Mouse (Mus musculus): ENCODE measurements around the gene Crybg3. TPM values are rescaled to one million over a fixed set of nuclear protein-coding genes. Genes with fewer than 3 reads are reported as not detected.
A peak's percentile ranks its signal among the peaks of the same experiment; 100 is the strongest.

Crybg3 gene
- total and polyA plus RNA-seq, 3 experiments, result 2.7 to 5.0 (median 2.8) TPM

DNA sequence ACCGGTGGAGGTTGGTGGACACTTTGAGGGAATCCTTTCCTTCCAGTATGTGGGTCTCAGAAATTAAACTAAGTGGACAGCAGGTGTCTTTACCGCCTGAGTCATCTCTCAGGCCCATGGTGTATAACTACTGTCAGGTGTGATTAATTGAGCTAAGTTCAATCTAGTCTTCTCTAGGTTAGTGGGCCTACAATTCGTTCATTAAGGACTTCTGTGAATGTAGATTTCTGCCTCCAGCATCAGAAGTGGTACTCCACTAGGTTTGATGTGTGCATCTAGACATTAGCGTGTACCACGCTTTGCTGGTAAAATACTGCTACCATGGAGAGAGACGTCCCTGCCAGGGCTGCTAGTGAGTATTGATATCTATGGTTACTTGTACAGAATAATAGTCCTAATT lies 128.2 kb downstream of the Crybg3 start:
- dilution Hi-C loops (cut with MboI; ENCODE audit: extremely low pct_ligation_motif_present, extremely low pct_unique_long_range_greater_than_20kb, low sequenced_read_pairs), result no loop called here
- DNase-seq (ENCODE audit: extremely low read depth), result no peak
- in situ Hi-C loops (cut with MboI; ENCODE audit: low pct_ligation_motif_present, low pct_unique_long_range_greater_than_20kb, low sequenced_read_pairs), result loop anchor here (10.0 kb wide), 1 partner anchor 82 kb away; no protein-coding TSS in a partner anchor
- Histone ChIP-seq H3K4me2 (ENCODE audit: insufficient read depth, low read depth, poor library complexity, severe bottlenecking) (peak overlapping the region; percentile 97), H3K79me2 (replicated peaks; ENCODE audit: control insufficient read depth, extremely low read depth, insufficient read depth, poor library complexity, severe bottlenecking) (peaks cover 20% of the 10 kb centered on the region), H3K9ac (ENCODE audit: insufficient read depth, low read depth) (peak overlapping the region; percentile 67), H3K27ac (ENCODE audit: insufficient read depth, low read depth) (no peak overlapping the region), H3K4me1 (ENCODE audit: control insufficient read depth in 1 of 2, insufficient read depth in 2 of 2) (peaks cover 0 to 32% of the 10 kb centered on the region in 2 experiments; a peak in 3 of 4 replicates), H3K9me3 (replicated peaks; ENCODE audit: low read length) (no peaks in the 10 kb centered on the region), H3K27me3 (replicated peaks) (no peaks in the 10 kb centered on the region), H3K36me3 (replicated peaks in 1 of 2; ENCODE audit: control insufficient read depth in 1 of 2, insufficient read depth in 1 of 2, low read length in 1 of 2) (peaks cover 18 to 28% of the 10 kb centered on the region in 2 experiments), H3K4me3 (replicated peaks in 1 of 3; ENCODE audit: low read depth in 2 of 3, low read length in 2 of 3, poor library complexity in 1 of 3) (peak overlapping the region; percentile 69 to 88 (median 86))
- no peak for TF ChIP-seq CTCF (conservative IDR thresholded peaks at IDR 0.05 in 1 of 2, IDR thresholded peaks at IDR 0.05 in 1 of 2; ENCODE audit: low read depth in 2 of 2, low read length in 2 of 2)
- no peak for TF ChIP-seq SIN3A (IDR thresholded peaks at IDR 0.05; ENCODE audit: low read length)
- no peak for TF ChIP-seq IRF4 (IDR thresholded peaks at IDR 0.05; ENCODE audit: low read depth, low read length)
- no peak for TF ChIP-seq RCOR1 (conservative IDR thresholded peaks at IDR 0.05; ENCODE audit: low read depth, low read length)
- TF ChIP-seq USF1 (IDR thresholded peaks at IDR 0.05; ENCODE audit: low read depth, low read length), result no peak
- TF ChIP-seq JUND (conservative IDR thresholded peaks at IDR 0.05; ENCODE audit: low read depth, low read length), result no peak
- no peak for TF ChIP-seq MAFK (IDR thresholded peaks at IDR 0.05; ENCODE audit: insufficient replicate concordance, low read length)
- TF ChIP-seq ZMIZ1 (IDR thresholded peaks at IDR 0.05; ENCODE audit: low read depth, low read length), result no peak
- no peak for TF ChIP-seq JUN (IDR thresholded peaks at IDR 0.05; ENCODE audit: insufficient read depth, low read depth, low read length)
- no peak for TF ChIP-seq MEF2A (IDR thresholded peaks at IDR 0.05; ENCODE audit: borderline replicate concordance, low read depth, low read length)
- TF ChIP-seq NRF1 (IDR thresholded peaks at IDR 0.05; ENCODE audit: low read depth, low read length), result no peak
- no peak for TF ChIP-seq MYC (IDR thresholded peaks at IDR 0.05; ENCODE audit: low read depth, low read length)
- no peak for TF ChIP-seq ETS1 (conservative IDR thresholded peaks at IDR 0.05; ENCODE audit: low read depth, low read length)

- TF ChIP-seq RAD21 (IDR thresholded peaks at IDR 0.05; ENCODE audit: low read depth, low read length) (no peak), ZC3H11A (IDR thresholded peaks at IDR 0.05; ENCODE audit: low read depth, low read length) (no peak), NRF1 (IDR thresholded peaks at IDR 0.05; ENCODE audit: low read depth, low read length) (peak; percentile 86), POLR2AphosphoS2 (IDR thresholded peaks at IDR 0.05; ENCODE audit: low read depth, low read length) (0 out of 2 replicates have a peak, but pooled peaks have one; percentile 40), E2F4 (IDR thresholded peaks at IDR 0.05; ENCODE audit: insufficient replicate concordance, low read depth, low read length) (no peak), ZNF384 (IDR thresholded peaks at IDR 0.05; ENCODE audit: low read depth, low read length) (no peak), SIN3A (IDR thresholded peaks at IDR 0.05; ENCODE audit: low read length) (peak; percentile 84), NELFE (IDR thresholded peaks at IDR 0.05; ENCODE audit: low read depth, low read length) (peak; percentile 86), MEF2A (IDR thresholded peaks at IDR 0.05; ENCODE audit: borderline replicate concordance, low read depth, low read length) (peak; percentile 52; the same call in 1 of the 2 replicates), EP300 (IDR thresholded peaks at IDR 0.05; ENCODE audit: low read length) (no peak), USF1 (IDR thresholded peaks at IDR 0.05; ENCODE audit: low read depth, low read length) (peak; percentile 34), ZMIZ1 (IDR thresholded peaks at IDR 0.05; ENCODE audit: low read depth, low read length) (peak; percentile 76), MYC (IDR thresholded peaks at IDR 0.05; ENCODE audit: low read depth, low read length) (peak; percentile 97), MAX (IDR thresholded peaks at IDR 0.05; ENCODE audit: low read length) (peak; percentile 96), BHLHE40 (IDR thresholded peaks at IDR 0.05; ENCODE audit: low read depth, low read length) (peak; percentile 87), POLR2A (IDR thresholded peaks at IDR 0.05; ENCODE audit: low read depth, low read length) (peak; percentile 95), HCFC1 (IDR thresholded peaks at IDR 0.05; ENCODE audit: low read depth, low read length) (peak; percentile 24; the same call in 1 of the 2 replicates), MXI1 (IDR thresholded peaks at IDR 0.05; ENCODE audit: low read depth, low read length) (peak; percentile 99), MAZ (IDR thresholded peaks at IDR 0.05; ENCODE audit: low read depth, low read length) (peak; percentile 55; the same call in 1 of the 2 replicates), TBP (conservative IDR thresholded peaks at IDR 0.05; ENCODE audit: low read depth, low read length) (peak; percentile 62; the same call in 1 of the 2 replicates), ELF1 (IDR thresholded peaks at IDR 0.05; ENCODE audit: low read depth, low read length) (peak; percentile 66), TCF12 (IDR thresholded peaks at IDR 0.05; ENCODE audit: low read depth, low read length) (peak; percentile 80; the same call in 1 of the 2 replicates)
- H3K9me3 ChIP-seq (replicated peaks; ENCODE audit: low read length), result no peaks in the 10 kb centered on the region
- in situ Hi-C loops (cut with MboI; ENCODE audit: low pct_ligation_motif_present, low pct_unique_long_range_greater_than_20kb, low sequenced_read_pairs) (loop anchor here (10.0 kb wide), 1 partner anchor 83 kb away; no protein-coding TSS in a partner anchor), dilution Hi-C loops (cut with MboI; ENCODE audit: extremely low pct_ligation_motif_present, extremely low pct_unique_long_range_greater_than_20kb, low sequenced_read_pairs) (no loop called here)
- H3K27me3 ChIP-seq (replicated peaks), result no peaks in the 10 kb centered on the region
- H3K27ac ChIP-seq (ENCODE audit: insufficient read depth, low read depth), result peak within 1 kb of the TSS; percentile 29
- H3K79me2 ChIP-seq (replicated peaks; ENCODE audit: control insufficient read depth, extremely low read depth, insufficient read depth, poor library complexity, severe bottlenecking), result peaks cover 20% of the 10 kb centered on the region
- peak within 1 kb of the TSS; percentile 97 for H3K4me2 ChIP-seq (ENCODE audit: insufficient read depth, low read depth, poor library complexity, severe bottlenecking)
- peaks cover 0 to 32% of the 10 kb centered on the region in 2 experiments; a peak in 3 of 4 replicates for H3K4me1 ChIP-seq (ENCODE audit: control insufficient read depth in 1 of 2, insufficient read depth in 2 of 2)
- peak within 1 kb of the TSS; percentile 67 for H3K9ac ChIP-seq (ENCODE audit: insufficient read depth, low read depth)
- peak within 1 kb of the TSS; percentile 69 to 88 (median 86) for H3K4me3 ChIP-seq (replicated peaks in 1 of 3; ENCODE audit: low read depth in 2 of 3, low read length in 2 of 3, poor library complexity in 1 of 3)
- DNase-seq (ENCODE audit: extremely low read depth), result peak; percentile 81
- peaks cover 14 to 20% of the 10 kb centered on the region in 2 experiments for H3K36me3 ChIP-seq (replicated peaks in 1 of 2; ENCODE audit: control insufficient read depth in 1 of 2, insufficient read depth in 1 of 2, low read length in 1 of 2)
Observed at GRCm38 (mm10) chr16:59471637-59472278, 129.0 kb downstream of the Crybg3 start, which contains the start of gene Riox2. Gene Riox2 (plus strand): TSS chr16:59471775.
